ENCODE assay signal across 15 mouse cellular contexts in the genomic region with DNA sequence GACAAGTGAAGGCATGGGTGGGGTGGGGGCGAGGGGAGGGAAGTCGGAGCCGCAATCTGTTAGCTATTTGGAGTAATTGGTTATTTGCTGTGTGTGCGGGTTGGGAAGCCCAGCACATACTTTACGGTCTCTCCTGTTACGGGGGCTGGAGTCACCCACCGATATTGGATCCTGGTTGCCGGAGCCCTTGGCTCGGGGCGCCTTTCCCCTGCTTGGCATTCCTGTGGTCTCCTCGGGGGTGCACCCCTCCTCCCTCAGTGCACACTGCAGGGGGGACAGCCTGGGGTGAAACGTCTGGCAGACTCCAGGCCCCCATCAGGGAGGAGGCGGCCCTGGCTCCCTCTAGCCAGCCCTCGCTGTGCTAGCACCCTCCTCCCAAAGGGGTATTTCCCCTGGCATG.
"Had no signal": no experiment of that assay in that cellular context is flagged by ENCODE, and none has a peak within 500 bp of the region (broad histone marks: within the 10 kb centered on the region; RNA-seq: fewer than 3 reads in every experiment).

No protein-coding gene starts in this region.

- DNase-seq: kidney, adult 9 months; kidney, postnatal 4 days; lung, embryonic 14.5 days; lung, postnatal 10 days; lung, postnatal 4 days; midbrain, embryonic 14.5 days; right cerebral cortex, adult 18-20 months; right cerebral cortex, postnatal 25 days; thymus, postnatal 4 days had no signal

- H3K4me2 ChIP-seq: liver, embryonic 11.5 days; lung, embryonic 14.5 days; neural tube, embryonic 15.5 days had no signal

- H3K27ac ChIP-seq: kidney, postnatal 0 days; layer of hippocampus, adult 2 months; midbrain, embryonic 10.5 days; neural tube, embryonic 15.5 days had no signal

- H3K9ac ChIP-seq: lung, embryonic 14.5 days; neural tube, embryonic 15.5 days had no signal

- H3K36me3 ChIP-seq: midbrain, embryonic 10.5 days; neural tube, embryonic 15.5 days had no signal

- H3K27me3 ChIP-seq: neural tube, embryonic 15.5 days had no signal

- H3K9me3 ChIP-seq: midbrain, embryonic 10.5 days; neural tube, embryonic 15.5 days had no signal

- H3K4me1 ChIP-seq: midbrain, embryonic 10.5 days; neural tube, embryonic 15.5 days had no signal

- H3K4me3 ChIP-seq: layer of hippocampus, adult 2 months; midbrain, embryonic 10.5 days; myocyte; neural tube, embryonic 15.5 days had no signal
